Mouse (Mus musculus) heart, adult 9 months (tissue): ENCODE results near the gene Vav2.

Source experiments
- DNase-seq, 2 experiments: peaks; one replicate each; pipeline ENCODE4 v3.0.0; 2022; ENCODE audit warnings: low spot score in 2 of 2

The Vav2 gene

GRCm38 (mm10) chr2:27426855-27427457 is at the start of gene Vav2:
Vav2 (minus strand) TSS chr2:27427033.
- DNase-seq, result peak; percentile 90 to 92

- peak; percentile 93 to 94 for DNase-seq
Observed at GRCm38 (mm10) chr2:27475495-27476302, 48.9 kb upstream of the Vav2 start.

- DNase-seq, result peak; percentile 22 to 24
Observed at GRCm38 (mm10) chr2:27474621-27475484, 48.0 kb upstream of the Vav2 start.

GRCm38 (mm10) chr2:27473911-27474310 is 47.1 kb upstream of the Vav2 start:
- no peak for DNase-seq

GRCm38 (mm10) chr2:27473061-27473765 is 46.4 kb upstream of the Vav2 start:
- no peak for DNase-seq

GRCm38 (mm10) chr2:27471170-27471584 is 44.3 kb upstream of the Vav2 start:
- DNase-seq, result no peak

- DNase-seq, result no peak
Observed at GRCm38 (mm10) chr2:27470535-27470934, 43.7 kb upstream of the Vav2 start.

GRCm38 (mm10) chr2:27469991-27470355 is 43.1 kb upstream of the Vav2 start:
- no peak for DNase-seq

- no peak for DNase-seq
Observed at GRCm38 (mm10) chr2:27469292-27469990, 42.6 kb upstream of the Vav2 start.

GRCm38 (mm10) chr2:27462901-27463300 is 36.1 kb upstream of the Vav2 start:
- no peak for DNase-seq

- no peak for DNase-seq
Observed at GRCm38 (mm10) chr2:27461881-27462660, 35.2 kb upstream of the Vav2 start.

GRCm38 (mm10) chr2:27460651-27461050 is 33.8 kb upstream of the Vav2 start:
- no peak for DNase-seq

- DNase-seq, result no peak
Observed at GRCm38 (mm10) chr2:27460163-27460562, 33.3 kb upstream of the Vav2 start.

GRCm38 (mm10) chr2:27459735-27460134 is 32.9 kb upstream of the Vav2 start:
- DNase-seq, result no peak

- DNase-seq, result no peak
Observed at GRCm38 (mm10) chr2:27450226-27450625, 23.4 kb upstream of the Vav2 start.

- DNase-seq, result no peak
Observed at GRCm38 (mm10) chr2:27447782-27448181, 20.9 kb upstream of the Vav2 start.

- DNase-seq, result no peak
Observed at GRCm38 (mm10) chr2:27446812-27447211, 20.0 kb upstream of the Vav2 start.

GRCm38 (mm10) chr2:27445910-27446309 is 19.1 kb upstream of the Vav2 start:
- DNase-seq, result no peak

- DNase-seq, result no peak
Observed at GRCm38 (mm10) chr2:27443450-27443708, 16.5 kb upstream of the Vav2 start.

GRCm38 (mm10) chr2:27442708-27443449 is 16.0 kb upstream of the Vav2 start:
- DNase-seq, result no peak
